ENCODE assay signal across 15 mouse cellular contexts in the genomic region with DNA sequence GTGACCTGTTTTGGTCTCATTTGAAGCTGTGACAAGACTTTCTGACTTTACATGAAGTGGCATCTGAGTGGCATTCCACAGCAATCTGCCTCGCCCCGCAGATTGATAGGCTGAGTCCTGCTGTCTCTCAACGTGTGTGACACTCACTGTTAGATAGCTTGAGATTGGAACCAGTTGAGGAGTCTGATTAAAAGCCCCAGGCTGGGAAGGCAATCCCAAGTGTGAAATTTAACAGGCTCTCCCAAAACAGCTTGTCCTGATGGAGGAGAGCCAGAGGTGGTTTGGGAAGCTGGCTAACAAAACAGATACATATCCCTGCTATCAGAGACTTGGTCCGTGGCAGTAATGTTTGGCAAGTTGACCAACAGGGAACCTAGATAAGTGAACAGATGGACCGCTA. TPM values are rescaled to one million over a fixed set of nuclear protein-coding genes. Genes with fewer than 3 reads are reported as not detected.
DNase-seq lines count a peak whose midpoint lies in the region; ATAC-seq and TF ChIP-seq lines count a peak whose summit lies in the region.
"Had no signal": no experiment of that assay in that cellular context is flagged by ENCODE, and none has a peak within 500 bp of the region (broad histone marks: within the 10 kb centered on the region; RNA-seq: fewer than 3 reads in every experiment).

No protein-coding gene starts in this region.

- no peak for TF ChIP-seq POLR2A in cortical plate, adult 2 months (IDR thresholded peaks at IDR 0.05; ENCODE audit: extremely low read depth, insufficient read depth, low read length)

- no peaks in the 10 kb centered on the region for H3K27me3 ChIP-seq in hindbrain, postnatal 0 days (ENCODE audit: insufficient read depth, low read length)
- H3K27me3 ChIP-seq in hindbrain, embryonic 10.5 days (ENCODE audit: insufficient read depth, poor library complexity, severe bottlenecking): no peaks in the 10 kb centered on the region
- no peaks in the 10 kb centered on the region for H3K27me3 ChIP-seq in heart, embryonic 14.5 days (ENCODE audit: control insufficient read depth, insufficient read depth, low read length)
- H3K27me3 ChIP-seq: embryonic facial prominence, embryonic 12.5 days; hindbrain, embryonic 15.5 days; neural tube, embryonic 15.5 days had no signal

- no peaks in the 10 kb centered on the region for H3K9me3 ChIP-seq in hindbrain, postnatal 0 days (ENCODE audit: low read length)
- H3K9me3 ChIP-seq in hindbrain, embryonic 10.5 days: no peaks in the 10 kb centered on the region
- no peaks in the 10 kb centered on the region for H3K9me3 ChIP-seq in heart, embryonic 14.5 days (ENCODE audit: control insufficient read depth, low read length)
- H3K9me3 ChIP-seq: embryonic facial prominence, embryonic 12.5 days; hindbrain, embryonic 15.5 days; neural tube, embryonic 15.5 days had no signal

- 0 out of 2 replicates have a peak, but pooled peaks cover 4% of the 10 kb centered on the region for H3K4me1 ChIP-seq in hindbrain, postnatal 0 days (ENCODE audit: insufficient read depth, low read length)
- H3K4me1 ChIP-seq in hindbrain, embryonic 10.5 days (replicated peaks): 0 out of 2 replicates have a peak, but pooled peaks cover 5% of the 10 kb centered on the region
- peaks cover 11% of the 10 kb centered on the region for H3K4me1 ChIP-seq in cortical plate, adult 2 months (ENCODE audit: control insufficient read depth, insufficient read depth, low read length)
- H3K4me1 ChIP-seq in heart, embryonic 14.5 days (ENCODE audit: control insufficient read depth in 2 of 2, insufficient read depth in 2 of 2, low read length in 2 of 2): peaks cover 21 to 43% of the 10 kb centered on the region in 2 experiments
- H3K4me1 ChIP-seq: neural tube, embryonic 15.5 days had no signal

- 57% methylated on average over 5 of the region's 5 CpGs for WGBS in hindbrain, postnatal 0 days
- 73% methylated on average over 5 of the region's 5 CpGs for WGBS in hindbrain, embryonic 10.5 days
- 6% methylated on average over 5 of the region's 5 CpGs for WGBS in heart, embryonic 14.5 days

- H3K36me3 ChIP-seq in hindbrain, postnatal 0 days (ENCODE audit: insufficient read depth, low read length): no peaks in the 10 kb centered on the region
- H3K36me3 ChIP-seq in hindbrain, embryonic 10.5 days: no peaks in the 10 kb centered on the region
- H3K36me3 ChIP-seq in heart, embryonic 14.5 days (ENCODE audit: control insufficient read depth, insufficient read depth, low read length): peaks cover 28% of the 10 kb centered on the region
- H3K36me3 ChIP-seq: embryonic facial prominence, embryonic 12.5 days; hindbrain, embryonic 15.5 days; neural tube, embryonic 15.5 days had no signal

- no peak for TF ChIP-seq CTCF in hindbrain, postnatal 0 days (IDR thresholded peaks at IDR 0.05; ENCODE audit: low read depth)
- no peak for TF ChIP-seq CTCF in cortical plate, adult 2 months (IDR thresholded peaks at IDR 0.05; ENCODE audit: extremely low read depth, insufficient read depth, low read length)

- DNase-seq in hindbrain, postnatal 0 days (ENCODE audit: low spot score): peak; percentile 42
- no peak for DNase-seq in hindbrain, embryonic 10.5 days (ENCODE audit: low spot score)
- DNase-seq in brain, adult 2 months (ENCODE audit: low read depth, low spot score): peak; percentile 61
- DNase-seq in thymus, postnatal 0 days (ENCODE audit: low spot score): no peak
- DNase-seq: adrenal gland, postnatal 25 days; cerebellum, adult 8-10 months; liver had no signal

- no peak overlapping the region for H3K9ac ChIP-seq in hindbrain, postnatal 0 days (replicated peaks; ENCODE audit: low read length)
- 0 out of 2 replicates have a peak overlapping the region, but pooled peaks have one; percentile 4 for H3K9ac ChIP-seq in heart, embryonic 14.5 days (ENCODE audit: low read length)
- H3K9ac ChIP-seq: embryonic facial prominence, embryonic 12.5 days; hindbrain, embryonic 15.5 days; neural tube, embryonic 15.5 days had no signal

- no peak for ATAC-seq in hindbrain, postnatal 0 days
- ATAC-seq in heart, embryonic 14.5 days (ENCODE audit: insufficient number of reproducible peaks, insufficient read depth, low FRiP score, low read depth): peak; percentile 68
- ATAC-seq in granulocyte monocyte progenitor cell, adult 5-6 weeks (replicated peaks; ENCODE audit: poor library complexity, severe bottlenecking): no peak
- ATAC-seq: midbrain, embryonic 16.5 days had no signal

- no peak overlapping the region for H3K4me3 ChIP-seq in hindbrain, postnatal 0 days (ENCODE audit: low read length)
- H3K4me3 ChIP-seq in hindbrain, embryonic 10.5 days: no peak overlapping the region
- no peak overlapping the region for H3K4me3 ChIP-seq in cortical plate, adult 2 months (ENCODE audit: insufficient read depth, low read length)
- no peak overlapping the region for H3K4me3 ChIP-seq in heart, embryonic 14.5 days (ENCODE audit: control insufficient read depth in 1 of 2, insufficient read depth in 1 of 2, low read depth in 1 of 2, low read length in 2 of 2)
- H3K4me3 ChIP-seq: embryonic facial prominence, embryonic 12.5 days; hindbrain, embryonic 15.5 days; neural tube, embryonic 15.5 days had no signal

- H3K27ac ChIP-seq in hindbrain, postnatal 0 days: no peak overlapping the region
- H3K27ac ChIP-seq in hindbrain, embryonic 10.5 days: no peak overlapping the region
- H3K27ac ChIP-seq in cortical plate, adult 2 months (ENCODE audit: insufficient read depth, low read length): peak overlapping the region; percentile 12; the same call in 1 of the 2 replicates
- peak overlapping the region; percentile 86 to 93 for H3K27ac ChIP-seq in heart, embryonic 14.5 days (replicated peaks in 1 of 2; ENCODE audit: control insufficient read depth in 1 of 2, insufficient read depth in 1 of 2, low read depth in 2 of 2, low read length in 2 of 2)
- H3K27ac ChIP-seq: embryonic facial prominence, embryonic 12.5 days; hindbrain, embryonic 15.5 days; kidney, postnatal 0 days; neural tube, embryonic 15.5 days had no signal

- no peak overlapping the region for H3K4me2 ChIP-seq in hindbrain, postnatal 0 days (ENCODE audit: low read depth, low read length)
- peak overlapping the region; percentile 59 for H3K4me2 ChIP-seq in heart, embryonic 14.5 days (ENCODE audit: low read length)
- H3K4me2 ChIP-seq: embryonic facial prominence, embryonic 12.5 days; hindbrain, embryonic 15.5 days; neural tube, embryonic 15.5 days had no signal

RNA-seq across cellular contexts. Expression of a gene that starts 21.6 kb away (rescaled TPM):
- total RNA-seq in hindbrain, postnatal 0 days (2014; rRNA removed): 16.6 and 19.9 TPM in 2 replicates
- 9.3 and 9.4 TPM in 2 replicates for polyA plus RNA-seq in hindbrain, postnatal 0 days (2015; fragmentation: Nextera tagmentation; extraction: Ambion mirVana)
- 5.1 and 5.9 TPM in 2 replicates for polyA plus RNA-seq in hindbrain, embryonic 10.5 days (2016; fragmentation: Nextera tagmentation; extraction: Ambion mirVana)
- 213 and 221 TPM in 2 replicates for polyA plus RNA-seq in cortical plate, adult 2 months (2012; rRNA removed)
- 157 and 159 TPM in 2 replicates for polyA plus RNA-seq in heart, embryonic 14.5 days (2014; fragmentation: Nextera tagmentation; extraction: Ambion mirVana)
- polyA plus RNA-seq in thymus, postnatal 0 days (2015; fragmentation: Nextera tagmentation; extraction: Ambion mirVana): 2.5 and 2.9 TPM in 2 replicates
- total RNA-seq in granulocyte monocyte progenitor cell, adult 5-6 weeks (2014; fragmentation: Nextera tagmentation): not detected in 2 replicates
- not detected in 2 replicates for total RNA-seq in granulocyte monocyte progenitor cell, adult 5-6 weeks (2017)

Comparison
In these comparisons a context has a peak if more than half of its experiments do, and no peak if none do; other contexts are left out.
1. DNase-seq: peak in hindbrain, postnatal 0 days (single experiment) and brain, adult 2 months (single experiment); none in hindbrain, embryonic 10.5 days (single experiment) and thymus, postnatal 0 days (single experiment).
2. H3K27ac ChIP-seq: peak in cortical plate, adult 2 months (single experiment) and heart, embryonic 14.5 days (2 of 2); none in hindbrain, postnatal 0 days (single experiment) and hindbrain, embryonic 10.5 days (single experiment).
3. RNA of a gene that starts 21.6 kb away (polyA plus RNA-seq): 213 to 221 TPM in cortical plate, adult 2 months and 157 to 159 TPM in heart, embryonic 14.5 days; 9.3 to 9.4 TPM in hindbrain, postnatal 0 days, 5.1 to 5.9 TPM in hindbrain, embryonic 10.5 days and 2.5 to 2.9 TPM in thymus, postnatal 0 days; every median in the first group is over 10 times any median in the second.